Mouse (Mus musculus) cerebellum, postnatal 10 days (tissue): ENCODE results near the gene Tcf7l2.
A peak's percentile ranks its signal among the peaks of the same experiment; 100 is the strongest.

ENCODE experiments used
- DNase-seq, 2 experiments: peaks; one replicate each; pipeline ENCODE4 v3.0.0; 2021; ENCODE audit warnings: mixed read lengths in 2 of 2

The Tcf7l2 gene

GRCm38 (mm10) chr19:55741439-55741928 lies at the start of gene Tcf7l2:
Gene Tcf7l2 (plus strand): TSS chr19:55741820.
- peak; percentile 87 to 91 for DNase-seq

- no peak for DNase-seq
Measured at GRCm38 (mm10) chr19:55694651-55695050, 47.0 kb upstream of the Tcf7l2 start.

- no peak for DNase-seq
Measured at GRCm38 (mm10) chr19:55695418-55695817, 46.2 kb upstream of the Tcf7l2 start.

DNA sequence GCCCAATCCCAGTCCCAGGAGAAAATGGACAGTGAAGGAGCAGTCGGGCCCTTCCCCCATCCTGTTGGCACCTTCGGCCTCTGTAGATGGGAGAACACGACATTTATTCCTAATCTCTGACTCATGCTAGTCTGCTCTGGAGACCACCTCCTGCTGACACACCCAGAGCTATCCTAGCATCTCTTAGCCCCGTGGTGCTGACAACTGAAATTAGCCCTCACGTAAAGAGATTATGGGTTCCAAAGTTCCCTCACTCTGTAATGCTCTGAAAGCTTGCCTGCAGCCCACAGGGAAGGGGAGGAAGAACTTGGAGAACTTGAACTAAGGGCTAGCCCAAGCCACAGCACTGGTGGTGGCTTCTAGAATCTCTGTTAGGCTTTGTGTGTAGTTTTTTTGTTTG lies 42.7 kb upstream of the Tcf7l2 start:
- no peak for DNase-seq

DNA sequence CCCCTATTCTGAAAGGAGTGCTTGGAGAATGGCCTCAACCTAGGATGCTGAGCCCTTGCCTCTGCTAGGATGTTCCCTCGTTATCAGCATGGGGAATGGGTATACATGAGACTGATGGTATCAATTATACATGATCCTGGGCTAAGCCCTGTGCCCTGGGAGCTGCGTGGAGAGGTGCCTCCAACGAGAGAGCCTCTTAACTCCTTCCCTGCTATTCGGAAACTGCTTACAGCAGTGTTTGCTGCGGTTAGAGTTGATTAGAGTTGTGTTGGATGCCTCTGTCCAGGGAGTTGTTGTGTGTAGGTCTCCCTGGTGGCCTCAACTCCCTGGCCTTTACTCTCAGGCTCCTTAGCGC lies 41.4 kb upstream of the Tcf7l2 start:
- DNase-seq: no peak

DNA sequence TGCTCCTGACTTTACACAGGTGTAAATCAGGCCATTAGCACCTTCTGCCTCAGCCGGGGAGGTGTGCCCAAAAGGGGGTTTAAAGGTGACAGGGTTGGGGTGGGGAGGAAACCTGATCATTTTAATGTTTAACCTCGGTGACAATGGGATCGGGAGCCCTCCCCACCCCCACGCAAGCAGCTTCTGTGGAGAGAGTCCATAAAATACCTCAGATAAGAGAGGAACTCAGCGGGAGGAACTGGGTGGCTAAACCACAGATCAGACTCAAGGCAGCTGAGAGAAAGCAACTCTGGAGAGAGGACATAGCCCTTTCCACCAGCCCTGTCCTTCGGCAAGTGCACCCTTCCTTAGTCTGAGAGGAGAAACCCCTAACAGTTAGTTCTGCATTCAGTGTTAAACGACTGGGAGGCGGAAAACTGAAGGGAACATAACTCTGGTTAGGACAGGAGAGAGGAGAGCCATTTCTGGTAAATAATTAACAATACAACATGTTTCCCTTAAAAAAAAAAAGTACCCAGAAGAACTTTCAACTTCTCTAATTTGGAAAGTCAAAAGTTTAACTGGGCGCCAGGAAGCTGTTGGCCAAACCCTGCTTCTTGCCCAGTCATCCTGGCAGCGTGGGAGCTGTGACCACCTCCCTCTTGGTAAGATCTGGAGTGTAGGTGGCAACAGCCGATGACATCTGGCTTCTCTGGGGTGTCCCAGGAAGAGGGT lies 40.9 kb upstream of the Tcf7l2 start:
- no peak for DNase-seq

GRCm38 (mm10) chr19:55701283-55701633 lies 40.4 kb upstream of the Tcf7l2 start:
- DNase-seq: no peak

DNA sequence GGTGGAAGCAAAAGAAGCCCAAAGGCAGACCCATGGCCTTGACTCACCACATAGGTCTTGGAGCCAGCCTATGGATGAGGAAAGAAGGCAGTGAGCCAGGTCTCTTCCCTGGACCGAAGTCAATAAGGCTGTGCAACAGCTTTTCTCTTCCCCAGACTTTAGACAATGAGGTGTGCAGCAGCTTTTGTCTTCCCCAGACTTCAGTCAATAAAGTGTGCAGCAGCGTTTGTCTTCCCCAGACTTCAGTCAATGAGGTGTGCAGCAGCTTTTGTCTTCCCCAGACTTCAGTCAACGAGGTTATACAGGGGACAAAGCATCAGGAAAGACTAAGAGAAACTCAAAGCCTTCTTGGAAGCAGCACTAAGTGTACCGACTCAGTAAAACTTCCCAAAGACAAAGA lies 39.5 kb upstream of the Tcf7l2 start:
- DNase-seq: no peak

- no peak for DNase-seq
Measured at GRCm38 (mm10) chr19:55702716-55703115, 38.9 kb upstream of the Tcf7l2 start.

DNA sequence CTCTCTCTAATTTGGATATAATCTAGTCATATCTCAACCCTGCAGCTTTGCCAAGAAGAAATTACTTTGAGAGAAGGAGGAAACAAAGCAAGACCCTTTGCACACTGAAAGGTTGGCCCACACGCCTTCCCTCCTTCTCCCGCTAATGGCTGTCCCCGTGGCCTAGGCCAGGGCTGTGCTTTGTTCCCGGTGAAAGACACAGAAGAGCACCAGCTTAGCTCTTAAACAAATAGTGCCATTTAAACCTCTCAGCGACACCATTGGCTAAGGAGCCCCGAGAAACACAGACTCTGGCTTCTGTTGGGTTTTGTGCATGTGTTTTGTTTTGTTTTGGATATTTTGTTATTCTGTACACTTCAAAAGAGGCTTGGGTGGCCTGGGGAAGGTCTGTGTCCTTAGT lies 37.5 kb upstream of the Tcf7l2 start:
- no peak for DNase-seq

DNA sequence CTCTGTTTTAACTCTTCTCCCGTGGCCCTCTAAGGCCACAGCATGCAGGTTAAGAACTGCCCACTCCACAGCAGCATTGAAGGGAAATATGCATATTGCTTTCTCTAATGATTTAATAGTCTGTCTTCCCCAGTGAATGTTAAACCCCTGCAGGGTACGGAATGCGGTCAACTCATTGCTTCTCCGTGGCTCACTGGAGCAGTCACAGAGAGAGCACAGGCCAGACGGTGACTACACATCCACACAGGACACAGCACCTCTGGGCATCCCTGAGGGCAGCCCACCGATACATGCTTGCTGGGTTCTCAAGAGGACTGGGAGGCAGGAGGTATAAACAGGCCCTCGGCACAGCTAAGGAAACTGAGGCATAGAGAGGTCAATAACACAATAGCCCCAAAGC lies 35.3 kb upstream of the Tcf7l2 start:
- DNase-seq: no peak

DNA sequence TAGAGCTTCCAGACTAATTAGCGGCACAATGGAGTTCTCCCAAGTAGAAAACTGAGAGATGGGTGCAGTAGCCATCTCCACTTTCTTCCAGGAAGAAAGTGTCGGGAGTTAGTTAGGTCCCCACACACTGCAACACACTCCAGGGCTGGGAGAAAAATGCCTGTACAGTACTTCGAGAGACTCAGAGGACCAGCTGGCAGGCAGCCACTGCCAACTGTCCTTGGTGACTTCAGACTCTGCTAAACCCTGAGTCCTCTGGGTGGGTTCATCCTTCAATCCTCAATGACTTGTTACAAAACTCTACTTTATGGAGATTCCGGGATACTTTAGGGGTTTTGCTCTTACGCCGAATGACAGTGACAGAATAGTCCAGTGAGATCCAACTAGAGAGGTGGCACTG lies 34.8 kb upstream of the Tcf7l2 start:
- DNase-seq: peak; percentile 18 to 27

DNA sequence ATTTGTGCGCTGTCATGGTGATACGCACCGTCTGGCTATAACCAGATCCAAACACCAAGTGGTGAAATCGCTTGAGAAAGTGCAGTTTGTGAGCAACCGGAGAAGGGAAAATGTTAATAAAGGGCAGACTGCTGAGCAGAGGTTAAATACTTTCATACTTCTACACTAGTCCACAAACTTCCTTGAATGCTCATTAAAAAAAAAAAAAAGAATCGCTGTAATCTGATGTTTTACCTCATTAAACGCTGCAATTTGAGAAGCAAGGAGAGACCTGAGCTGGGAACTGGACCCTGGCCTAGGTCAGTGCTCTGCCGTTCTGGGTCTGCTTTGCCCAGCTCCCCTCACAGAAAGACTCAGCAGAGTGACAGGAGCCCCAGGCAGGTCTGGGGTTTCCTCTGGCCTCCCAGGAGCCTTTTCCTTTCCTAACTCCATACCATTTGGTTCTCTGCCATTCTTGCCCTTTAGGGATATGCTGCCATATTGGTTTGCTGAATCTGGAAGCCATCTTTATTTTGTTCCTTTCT lies 33.5 kb upstream of the Tcf7l2 start:
- DNase-seq: no peak

DNA sequence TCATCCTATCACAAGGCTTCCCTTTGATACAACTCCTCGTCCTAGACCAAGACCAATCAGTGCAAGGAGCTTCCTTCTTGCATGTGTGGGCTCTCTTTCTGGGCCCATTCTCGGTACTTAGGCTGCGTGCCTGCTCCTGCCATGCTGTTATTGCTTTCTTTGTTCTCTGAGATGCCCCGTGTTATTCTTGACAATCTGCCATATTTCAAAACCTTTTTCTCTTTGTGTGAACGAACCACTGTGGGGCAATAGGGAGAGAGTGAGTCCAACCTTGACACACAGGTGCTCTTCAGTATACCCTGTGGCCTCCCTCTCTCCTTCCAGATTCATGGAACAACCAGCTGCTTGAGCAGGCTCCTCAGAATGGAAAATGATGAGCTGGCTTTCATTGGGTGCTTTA lies 30.8 kb upstream of the Tcf7l2 start:
- DNase-seq: no peak

DNA sequence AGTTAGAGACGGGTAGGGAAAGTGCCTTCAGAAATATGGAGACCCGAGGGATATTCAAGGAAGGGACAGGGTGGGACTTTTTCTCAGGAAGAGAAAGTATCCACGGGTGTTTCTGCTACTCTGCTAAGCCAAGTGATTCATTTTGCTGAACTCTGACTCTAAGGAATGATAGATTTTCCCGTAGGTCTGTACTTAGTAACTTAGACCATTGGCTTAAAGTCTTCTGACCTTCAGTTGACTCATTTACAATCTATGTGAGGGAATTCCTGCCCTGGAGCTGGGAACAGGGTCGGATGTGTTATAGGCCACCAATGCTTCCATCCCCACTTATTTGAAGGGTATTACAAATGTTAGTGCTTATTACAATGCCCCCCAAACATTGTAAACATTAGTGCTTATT lies 29.9 kb upstream of the Tcf7l2 start:
- no peak for DNase-seq

DNA sequence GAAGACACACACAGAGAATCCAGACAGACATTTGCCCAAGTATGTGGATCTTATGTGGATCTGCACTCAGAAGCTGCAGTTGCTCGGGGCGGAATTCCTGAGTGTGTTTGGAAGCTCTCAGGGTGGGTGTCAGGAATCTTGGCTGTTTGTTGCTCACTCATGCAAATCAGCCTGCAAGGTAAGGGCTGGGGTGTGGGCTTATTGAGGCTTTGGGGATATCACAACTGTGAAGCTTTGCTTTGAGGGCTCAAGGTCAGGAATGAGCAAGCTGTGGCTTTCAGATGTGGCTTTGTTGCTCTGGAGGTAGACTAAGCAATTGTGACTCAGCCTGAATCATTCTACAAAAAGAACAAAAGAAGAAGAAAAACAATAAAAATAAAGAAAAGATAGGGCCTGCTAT lies 28.9 kb upstream of the Tcf7l2 start:
- DNase-seq: no peak

DNA sequence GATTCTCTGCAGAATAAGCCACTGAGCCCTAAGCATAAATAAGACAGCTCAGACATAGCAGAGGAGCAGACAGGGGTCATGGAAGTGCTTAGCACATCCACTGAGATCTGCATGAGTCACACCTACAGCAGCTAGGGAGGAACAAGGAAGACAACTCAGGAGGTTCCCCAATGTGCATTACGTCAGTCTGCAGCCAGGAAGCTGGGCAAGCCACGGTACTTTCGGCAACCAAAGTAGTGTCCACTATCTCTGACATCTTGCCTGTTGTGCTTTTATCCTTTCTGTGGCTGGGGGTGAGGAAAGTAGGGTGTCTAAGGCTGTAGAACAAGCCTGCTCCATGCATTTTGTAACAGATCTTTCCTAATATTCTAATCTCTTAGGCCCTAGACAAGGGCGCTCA lies 27.6 kb upstream of the Tcf7l2 start:
- no peak for DNase-seq

GRCm38 (mm10) chr19:55714665-55715064 lies 27.0 kb upstream of the Tcf7l2 start:
- DNase-seq: no peak

GRCm38 (mm10) chr19:55719083-55719482 lies 22.5 kb upstream of the Tcf7l2 start:
- DNase-seq: no peak

DNA sequence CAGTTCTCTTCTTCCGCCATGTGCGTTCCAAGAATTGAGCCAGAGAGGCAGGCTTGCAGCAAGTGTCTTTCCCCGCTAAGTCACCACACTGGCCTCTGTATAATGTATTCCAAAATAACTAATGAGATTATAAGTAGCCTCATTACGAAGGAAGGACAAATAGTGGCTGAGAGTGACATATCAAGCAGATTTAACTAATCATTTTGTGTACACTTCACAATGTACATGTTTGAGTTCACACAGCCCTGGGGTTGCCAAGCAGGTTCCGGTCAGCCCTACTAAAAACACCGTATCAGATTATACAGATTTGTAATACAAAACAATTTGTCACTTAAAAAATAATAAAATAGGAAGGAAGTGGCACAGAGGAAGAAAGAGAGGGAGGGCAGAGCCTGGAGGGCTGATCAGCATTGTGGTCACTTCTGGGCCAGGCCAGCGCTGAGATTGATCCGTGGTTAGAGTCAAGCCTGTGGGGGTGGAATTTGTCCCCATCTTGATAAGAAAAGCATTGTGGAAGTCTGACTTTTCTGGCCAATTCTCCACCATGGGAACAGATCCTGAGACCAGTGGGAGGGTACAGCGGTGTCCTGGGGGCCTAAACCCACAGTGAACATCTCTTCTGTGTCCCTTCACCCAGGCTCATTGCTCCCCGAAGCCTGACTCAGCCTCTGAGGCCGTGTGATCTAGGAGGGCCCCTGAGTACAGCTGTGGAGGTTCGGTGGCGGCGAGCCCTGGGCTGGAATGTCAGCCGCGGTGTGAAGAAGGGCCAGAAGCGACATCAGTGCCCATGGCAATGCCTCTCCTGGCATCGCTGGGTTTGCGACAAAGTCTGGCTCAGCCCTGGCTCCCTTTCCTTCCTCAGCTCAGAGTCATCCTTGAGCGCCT lies 21.9 kb upstream of the Tcf7l2 start:
- peak in 1 of 2 experiments; percentile 10 for DNase-seq

- no peak for DNase-seq
Measured at GRCm38 (mm10) chr19:55720409-55721092, 21.1 kb upstream of the Tcf7l2 start.

DNA sequence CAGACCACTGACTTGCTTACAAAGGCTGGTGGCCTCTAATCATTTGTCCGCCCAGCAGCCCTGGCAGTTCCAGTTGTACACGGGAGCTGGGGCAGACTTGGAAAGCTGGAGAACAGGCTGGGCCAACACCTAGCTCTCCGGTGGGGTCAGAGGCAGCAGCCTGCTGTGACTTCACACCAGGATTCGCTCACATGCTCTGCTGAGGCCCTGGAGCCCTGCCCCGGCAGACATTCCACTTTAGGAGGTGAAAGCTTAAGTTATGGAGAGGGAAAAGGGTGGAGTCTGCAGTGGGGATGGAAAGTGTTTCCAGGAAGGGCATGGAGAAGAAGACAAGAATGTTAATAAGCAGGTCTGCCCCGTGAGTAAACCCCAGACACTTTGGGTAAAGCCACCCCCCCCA lies 19.2 kb upstream of the Tcf7l2 start:
- no peak for DNase-seq

GRCm38 (mm10) chr19:55729376-55729775 lies 12.2 kb upstream of the Tcf7l2 start:
- DNase-seq: no peak
